Mouse (Mus musculus) kidney, adult 2 months (tissue): ENCODE measurements at regions not wholly inside any gene's neighbourhood (a gene's known extent, or its start where the extent isn't known, plus 50 kb on each side); places are given as distances from the start of the nearest gene placed in this dataset.

Source experiments
- CTCF ChIP-seq: fragments of 200-500 bp; conservative IDR thresholded peaks from 2 replicates; pipeline ENCODE4 v1.5.1; 2011; ENCODE audit warnings: low read depth, mild to moderate bottlenecking, control low read depth, low read length, moderate library complexity, mixed read lengths; ENCODE audit not compliant: insufficient read depth, insufficient read length
- POLR2A ChIP-seq: fragments of 200-500 bp; IDR thresholded peaks from one replicate; pipeline ENCODE4 v1.6.1; 2011; ENCODE audit warnings: low read depth, low read length, control low read depth

DNA sequence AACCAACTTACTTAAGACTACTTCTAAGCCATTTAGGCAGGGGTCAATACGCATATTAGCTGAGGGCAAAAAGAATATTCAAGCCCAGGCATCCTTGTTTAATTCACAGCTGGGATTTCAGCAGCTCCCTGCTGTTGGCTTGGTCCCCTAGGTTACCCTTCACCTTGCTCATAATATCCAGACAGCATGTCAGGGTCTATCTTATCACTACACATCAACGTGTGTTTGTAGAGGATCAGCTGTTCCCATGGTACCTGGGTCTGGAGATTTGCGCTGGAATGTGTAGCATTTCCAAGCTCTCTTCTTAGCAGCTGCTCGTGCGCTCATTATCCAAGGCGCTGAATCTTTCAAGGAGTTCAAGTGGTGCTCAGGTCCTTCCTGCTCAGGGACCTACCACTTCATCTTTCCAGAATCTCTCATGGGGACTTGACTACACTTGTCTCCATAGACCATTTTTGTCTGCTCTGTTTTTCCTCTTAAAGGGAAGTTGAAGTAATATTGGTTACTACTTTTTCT lies 484.5 kb downstream of the Bmp2 start:
- TF ChIP-seq POLR2A (no peak), CTCF (no peak)
